Mouse (Mus musculus): Measurements from ENCODE around the gene Galp.
A peak's percentile ranks its signal among the peaks of the same experiment; 100 is the strongest.

Galp gene

DNA sequence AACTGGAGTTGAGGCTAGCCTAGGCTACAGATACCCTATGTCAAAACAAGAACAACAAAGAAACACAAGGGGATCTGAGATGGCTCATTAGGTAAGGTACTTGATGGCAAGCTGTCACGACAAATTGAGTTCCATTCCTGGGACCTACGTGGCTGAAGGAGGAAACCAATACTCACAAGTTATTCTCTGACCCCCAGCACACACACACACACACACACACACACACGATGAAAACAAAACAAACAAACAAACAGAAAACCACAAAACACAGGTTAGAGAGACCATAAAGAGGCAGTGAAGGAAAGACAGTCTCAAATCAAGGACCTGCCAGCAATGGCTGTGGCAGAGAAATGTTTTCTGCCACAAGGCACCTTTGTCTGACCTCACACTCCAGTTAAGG, at the start of gene Galp:
Gene Galp (plus strand): TSS at position 301 of the 400 bp plus-strand sequence.
- no peak for DNase-seq (ENCODE audit: low spot score in 2 of 2)

DNA sequence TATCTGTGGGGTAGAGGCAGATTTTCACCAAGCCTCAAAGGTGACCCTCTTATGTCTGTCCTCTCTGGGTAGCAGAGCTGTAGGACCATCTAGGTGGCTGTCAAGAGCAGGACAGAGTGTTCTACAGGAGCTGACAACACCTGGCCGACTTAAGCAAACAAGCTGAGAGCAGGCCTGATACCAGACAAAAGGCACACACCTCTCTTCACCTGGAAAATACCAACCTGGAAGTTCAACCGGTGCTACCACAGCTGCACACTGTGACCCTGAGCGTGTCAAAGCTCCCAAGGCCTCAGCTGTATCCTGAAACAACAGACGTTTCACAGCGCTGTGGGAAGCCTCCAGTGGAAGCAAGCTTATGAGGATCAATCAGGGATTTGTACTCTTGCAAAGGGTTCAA, 49.2 kb upstream of the Galp start:
- DNase-seq (ENCODE audit: low spot score in 2 of 2) = no peak

DNA sequence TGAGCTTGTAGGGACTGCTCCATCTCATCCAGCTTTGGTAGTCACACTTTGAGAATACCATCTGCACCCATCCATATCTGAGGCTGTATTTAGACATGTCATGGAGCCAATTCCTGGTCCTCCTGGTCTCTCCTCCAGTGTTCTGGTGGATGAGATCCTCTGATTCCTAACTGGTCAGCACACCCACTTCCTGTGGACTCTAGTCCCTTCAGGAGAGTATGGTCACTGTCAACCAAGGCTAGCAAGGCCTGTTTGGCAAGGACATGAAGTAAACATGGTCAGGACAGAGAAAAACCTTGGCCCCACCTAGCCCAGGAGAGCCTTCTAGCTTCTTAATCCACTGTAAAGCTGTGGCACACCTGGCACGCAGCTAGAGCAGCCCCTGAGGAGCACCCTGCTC, 45.6 kb upstream of the Galp start:
- no peak for DNase-seq (ENCODE audit: low spot score in 2 of 2)

GRCm38 (mm10) chr7:6152036-6152435, 44.9 kb upstream of the Galp start:
- no peak for DNase-seq (ENCODE audit: low spot score in 2 of 2)

- DNase-seq (ENCODE audit: low spot score in 2 of 2) = no peak
These were observed 43.8 kb upstream of the Galp start for GRCm38 (mm10) chr7:6153131-6153530.

DNA sequence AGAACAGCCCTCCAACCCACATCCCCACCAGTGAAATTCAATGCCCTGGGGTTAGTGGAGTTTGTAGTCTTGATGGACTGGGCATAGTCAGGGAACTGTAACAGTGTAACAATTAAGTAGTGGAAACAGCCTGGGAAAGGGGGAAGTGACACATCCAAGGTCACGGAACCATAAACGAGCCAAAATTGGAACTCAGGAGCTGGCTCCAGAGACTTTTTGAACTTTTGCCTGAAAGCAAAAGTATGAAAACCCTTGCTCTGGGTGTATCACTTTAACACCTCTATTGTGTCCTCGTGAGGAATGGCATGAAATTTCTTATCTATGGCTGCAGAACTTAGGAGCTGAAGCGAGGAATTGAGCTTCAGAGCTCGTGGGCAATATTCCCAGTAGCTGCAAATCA, 42.7 kb upstream of the Galp start:
- no peak for DNase-seq (ENCODE audit: low spot score in 2 of 2)

- peak; percentile 79 to 86 for DNase-seq (ENCODE audit: low spot score in 2 of 2)
These were observed 41.6 kb upstream of the Galp start for GRCm38 (mm10) chr7:6155031-6155872.

DNA sequence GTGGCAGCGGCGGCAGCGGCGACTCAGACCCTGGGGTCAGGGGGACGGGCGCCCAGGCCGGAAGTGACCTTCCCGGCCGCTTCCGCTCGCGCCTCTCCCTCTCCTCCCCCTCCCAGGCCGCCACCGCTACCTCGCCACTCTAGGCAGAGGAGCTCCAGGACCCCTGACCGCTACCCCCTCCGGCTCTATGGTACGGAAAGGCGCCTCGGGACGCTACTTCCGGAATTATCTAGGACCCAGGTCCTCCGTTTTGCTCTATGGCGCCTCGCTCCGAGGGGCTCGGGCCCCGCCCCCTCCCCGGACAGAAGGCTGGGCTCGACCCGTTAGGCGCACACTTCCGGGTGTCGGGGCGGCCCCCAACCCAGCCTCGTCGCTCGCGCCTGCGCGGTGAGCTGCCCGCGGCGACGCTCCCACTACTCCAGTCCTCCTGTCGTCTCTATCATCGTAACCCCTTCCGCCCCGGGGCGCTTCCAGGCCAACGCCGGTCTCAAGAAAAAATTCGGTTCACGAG, 40.9 kb upstream of the Galp start, which contains the start of gene Zfp787:
Gene Zfp787 (minus strand): TSS at position 97 of the 511 bp plus-strand sequence.
- peak; percentile 96 to 98 for DNase-seq (ENCODE audit: low spot score in 2 of 2)

GRCm38 (mm10) chr7:6156901-6157472, 39.9 kb upstream of the Galp start:
- DNase-seq (ENCODE audit: low spot score in 2 of 2) = no peak

DNA sequence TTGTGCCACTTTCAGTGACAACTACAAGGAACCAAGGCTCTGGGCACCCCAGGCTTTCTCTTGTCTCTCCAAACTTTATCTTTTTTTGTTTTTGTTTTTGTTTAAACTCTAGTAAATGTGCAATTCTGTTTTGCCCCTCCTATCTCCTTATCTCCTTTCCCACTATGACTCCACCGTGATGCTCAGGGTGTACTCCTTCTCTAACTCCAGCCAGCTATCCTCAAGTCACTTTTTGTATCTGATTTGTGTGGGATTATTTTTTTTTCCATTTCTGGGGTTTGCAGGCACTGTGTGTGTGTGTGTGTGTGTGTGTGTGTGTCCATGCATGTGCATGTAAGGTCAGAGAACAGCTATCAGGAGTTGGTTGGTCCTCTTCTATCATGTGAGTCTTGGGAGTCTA, 39.4 kb upstream of the Galp start:
- DNase-seq (ENCODE audit: low spot score in 2 of 2) = no peak

GRCm38 (mm10) chr7:6159604-6160003, 37.3 kb upstream of the Galp start:
- DNase-seq (ENCODE audit: low spot score in 2 of 2) = no peak

- DNase-seq (ENCODE audit: low spot score in 2 of 2) = no peak
These were observed 35.3 kb upstream of the Galp start for GRCm38 (mm10) chr7:6161541-6161940.

- DNase-seq (ENCODE audit: low spot score in 2 of 2) = no peak
These were observed 34.7 kb upstream of the Galp start for GRCm38 (mm10) chr7:6162172-6162571.

GRCm38 (mm10) chr7:6164671-6165070, 32.2 kb upstream of the Galp start:
- no peak for DNase-seq (ENCODE audit: low spot score in 2 of 2)

DNA sequence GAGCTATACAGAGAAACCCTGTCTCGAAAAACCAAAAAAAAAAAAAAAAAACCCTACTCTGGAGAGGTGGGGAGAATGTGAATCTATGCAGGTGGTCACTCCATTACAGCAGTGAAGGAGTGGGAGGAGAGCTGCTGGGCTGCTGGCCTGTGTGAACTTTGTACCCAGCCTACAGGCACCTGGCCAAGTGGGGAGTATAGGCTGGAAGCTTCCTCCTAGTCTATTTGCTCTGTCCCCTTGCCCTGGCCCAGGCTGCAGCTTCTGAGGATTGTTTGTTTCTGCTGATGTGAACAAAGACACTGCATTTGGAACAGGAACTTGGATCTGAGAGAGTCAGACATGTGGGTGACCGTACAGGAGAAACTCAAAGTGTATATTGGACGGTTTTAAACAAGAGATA, 27.5 kb upstream of the Galp start:
- peak in 1 of 2 experiments; percentile 43 for DNase-seq (ENCODE audit: low spot score in 2 of 2)

- DNase-seq (ENCODE audit: low spot score in 2 of 2) = no peak
These were observed 26.5 kb upstream of the Galp start for GRCm38 (mm10) chr7:6170391-6170790.

- DNase-seq (ENCODE audit: low spot score in 2 of 2) = no peak
These were observed 26.0 kb upstream of the Galp start for GRCm38 (mm10) chr7:6170871-6171270.

DNA sequence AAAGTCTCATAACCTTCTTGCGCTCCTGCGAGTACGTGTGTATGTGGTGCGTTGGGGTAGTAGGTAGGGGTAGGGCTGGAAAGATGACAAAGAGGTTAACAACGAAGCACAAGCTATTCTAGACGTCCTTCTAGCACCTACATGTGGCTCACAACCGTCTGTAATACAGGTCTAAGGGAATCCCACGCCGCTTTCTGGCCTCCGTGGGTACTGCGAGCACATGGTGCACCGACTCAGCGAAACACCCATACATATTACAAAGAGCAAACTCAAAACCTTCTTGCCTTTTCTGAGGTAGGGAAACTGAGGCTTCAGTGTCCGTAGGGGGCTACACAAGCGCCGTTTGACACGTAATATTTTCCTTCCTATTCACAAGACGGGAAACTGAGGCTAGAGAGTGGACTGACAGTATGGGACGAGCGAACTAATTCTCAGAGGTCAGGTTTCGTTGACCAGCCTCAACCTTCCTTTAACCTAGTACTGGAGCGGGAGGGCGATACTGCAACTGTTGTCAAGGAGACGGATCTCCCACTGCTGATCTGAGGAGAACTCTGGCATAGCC, 25.4 kb upstream of the Galp start:
- DNase-seq (ENCODE audit: low spot score in 2 of 2) = peak; percentile 51 to 68

DNA sequence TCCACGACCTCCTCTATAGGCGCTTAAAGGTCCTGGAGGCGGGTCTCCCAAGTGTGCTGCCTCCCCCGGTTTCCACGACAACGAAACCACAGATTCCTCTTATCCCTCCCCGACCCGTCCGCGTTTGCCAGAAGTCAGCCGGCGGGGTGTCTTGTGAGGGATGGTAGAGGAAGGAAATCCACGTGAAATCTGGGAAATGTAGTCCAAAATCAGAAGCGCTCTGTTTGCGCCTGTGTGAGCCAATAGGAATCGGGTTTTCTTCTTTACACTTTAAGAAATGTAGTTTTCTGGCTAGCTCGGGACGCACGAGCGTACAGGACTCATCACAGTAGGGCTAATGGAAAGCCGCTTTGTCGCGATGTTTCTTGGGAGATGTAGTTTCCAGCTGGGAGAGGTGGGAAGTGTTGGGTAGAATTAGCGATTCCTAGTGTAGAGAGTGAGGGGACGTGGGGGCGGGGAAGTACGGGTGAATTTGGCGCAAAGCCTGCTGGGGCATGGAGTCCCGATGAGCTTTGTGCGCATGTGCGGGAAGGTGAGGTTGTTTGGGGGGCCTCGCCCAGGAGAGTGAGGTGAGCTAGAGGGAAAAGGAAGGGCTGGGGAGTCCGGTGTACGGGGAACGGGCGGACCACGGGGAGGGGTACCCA, 24.8 kb upstream of the Galp start, which contains the start of gene Zfp444:
Gene Zfp444 (plus strand): TSS at position 221 of the 644 bp plus-strand sequence.
- peak; percentile 96 to 97 for DNase-seq (ENCODE audit: low spot score in 2 of 2)

- no peak for DNase-seq (ENCODE audit: low spot score in 2 of 2)
These were observed 24.1 kb upstream of the Galp start for GRCm38 (mm10) chr7:6172674-6173244.

GRCm38 (mm10) chr7:6173872-6174271, 23.0 kb upstream of the Galp start:
- no peak for DNase-seq (ENCODE audit: low spot score in 2 of 2)
